Mouse (Mus musculus): ENCODE measurements around the gene Ppp1ca.
A peak's percentile ranks its signal among the peaks of the same experiment; 100 is the strongest.

The Ppp1ca gene

DNA sequence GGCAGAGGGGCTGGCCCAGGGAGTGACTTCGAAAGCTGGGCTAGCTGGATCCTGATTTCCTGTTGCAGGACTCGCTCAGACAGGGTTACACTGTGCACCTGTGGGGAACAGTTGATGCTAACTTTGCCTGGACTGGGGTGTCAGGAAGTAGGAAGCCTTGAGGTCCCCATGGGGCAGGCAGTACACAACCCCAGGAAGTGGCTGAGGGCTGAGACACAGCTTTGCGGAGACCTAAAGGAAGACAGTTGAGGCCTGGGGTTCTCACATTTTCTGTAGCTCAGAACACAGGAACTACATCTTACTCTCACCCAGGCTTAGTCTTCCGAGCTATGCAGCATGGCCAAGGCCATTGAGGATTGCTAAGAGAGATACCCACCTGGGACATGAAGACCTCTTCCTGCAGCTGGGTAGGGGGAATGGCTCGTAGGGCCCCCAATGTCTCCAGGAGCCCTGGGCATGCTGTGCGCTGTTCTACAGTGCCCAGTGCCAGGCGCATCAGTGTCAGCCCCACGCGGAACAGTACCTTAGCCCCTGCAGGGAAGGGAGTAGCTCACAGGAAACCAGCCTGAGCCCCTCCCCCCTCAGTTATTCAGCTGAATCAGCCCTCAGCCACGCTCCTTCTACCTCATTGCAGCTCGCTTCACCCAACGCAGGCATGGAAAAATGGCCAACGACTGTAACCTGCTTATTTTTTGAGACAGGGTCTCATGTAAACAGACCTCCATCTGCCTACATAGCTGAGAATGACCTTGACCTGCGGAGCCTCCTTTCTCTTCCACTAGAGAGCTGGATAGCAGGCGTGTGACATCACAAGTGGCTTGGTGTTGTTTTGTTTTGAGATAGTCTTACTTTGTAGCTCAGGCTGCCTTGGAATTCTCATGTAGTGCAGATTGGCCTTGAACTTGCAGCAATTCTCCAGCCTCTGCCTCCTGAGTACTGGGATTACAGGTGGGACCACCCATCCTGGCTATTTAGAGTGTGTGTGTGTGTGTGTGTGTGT is 6.6 kb upstream of the Ppp1ca start:
- peak; percentile 88 for DNase-seq (ENCODE audit: low read depth)

DNA sequence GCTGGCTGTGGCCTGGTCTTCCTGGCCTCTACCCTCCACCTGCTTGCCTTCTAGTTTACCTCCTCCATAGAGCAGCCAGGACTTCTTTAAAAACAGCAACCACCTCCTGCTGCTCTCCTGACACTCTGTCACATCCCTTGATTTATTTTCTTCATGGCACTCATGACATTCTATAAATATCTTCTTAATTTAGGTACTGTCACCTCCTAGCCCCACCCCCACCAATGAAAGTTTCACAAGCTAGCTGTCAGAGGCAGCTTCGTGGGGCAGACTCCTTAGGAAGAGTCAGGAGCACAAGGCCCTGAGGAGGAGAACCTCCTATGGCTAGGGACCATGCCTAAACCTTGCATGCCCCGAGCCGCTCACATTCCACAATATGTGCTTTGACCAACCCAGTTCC is 4.6 kb upstream of the Ppp1ca start:
- DNase-seq (ENCODE audit: low read depth) = no peak

DNA sequence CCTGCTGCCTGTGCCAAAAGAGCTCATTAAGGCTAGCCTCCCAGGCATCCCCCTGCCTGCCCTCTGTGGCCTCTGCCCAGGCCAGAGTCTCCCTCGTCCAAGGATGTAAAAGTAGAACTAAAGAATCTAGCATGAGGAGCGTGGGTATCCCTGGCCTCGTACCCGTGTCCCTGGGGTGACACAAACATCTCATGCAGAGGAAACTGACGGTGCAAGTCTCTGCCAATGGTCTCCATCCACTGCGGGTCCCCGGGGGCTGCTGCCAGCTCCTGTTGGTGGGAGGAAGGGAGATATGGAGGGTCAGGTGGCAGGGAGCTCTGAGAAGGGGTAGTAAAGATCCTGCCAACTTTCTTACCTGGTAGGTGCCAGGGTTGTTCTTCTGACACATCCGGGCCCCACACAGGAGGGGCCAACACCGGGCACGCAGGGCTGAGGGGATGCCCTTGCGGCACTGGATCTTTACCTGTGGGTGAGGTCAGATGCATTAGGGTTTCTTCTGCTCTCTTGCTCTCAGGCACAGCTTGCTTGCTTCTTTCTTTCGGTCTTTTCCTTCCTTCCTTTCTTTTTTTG is 2.7 kb upstream of the Ppp1ca start:
- DNase-seq (ENCODE audit: low read depth) = peak; percentile 63

DNA sequence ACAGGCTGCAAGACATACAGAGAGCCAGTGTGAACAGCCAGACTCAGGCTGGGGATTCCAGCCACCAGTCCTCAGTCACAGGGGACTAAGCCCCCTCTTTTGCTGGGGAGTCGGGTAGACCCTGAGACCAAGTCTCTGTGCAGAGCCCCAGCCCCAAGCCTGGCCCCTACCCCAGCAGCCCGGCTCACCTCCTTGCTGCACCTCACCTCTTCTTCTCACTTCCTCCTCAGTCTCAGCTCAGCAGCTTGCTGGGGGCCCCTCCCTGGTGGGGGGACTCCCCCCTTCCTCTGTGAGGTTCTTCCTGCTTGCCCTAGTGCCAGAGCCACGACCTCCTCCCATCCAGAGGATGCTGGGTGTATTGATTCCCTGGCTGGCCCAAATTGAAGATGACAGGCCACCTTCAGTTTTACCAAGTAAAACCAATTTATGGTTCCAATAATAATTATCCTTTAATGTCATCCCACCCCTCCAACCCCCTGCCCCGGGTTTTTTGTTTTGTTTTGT is 982 bp upstream of the Ppp1ca start, which contains the start of gene Tbc1d10c:
Gene Tbc1d10c (minus strand): TSS at position 454 of the 504 bp plus-strand sequence.
- peak; percentile 86 for DNase-seq (ENCODE audit: low read depth)

DNA sequence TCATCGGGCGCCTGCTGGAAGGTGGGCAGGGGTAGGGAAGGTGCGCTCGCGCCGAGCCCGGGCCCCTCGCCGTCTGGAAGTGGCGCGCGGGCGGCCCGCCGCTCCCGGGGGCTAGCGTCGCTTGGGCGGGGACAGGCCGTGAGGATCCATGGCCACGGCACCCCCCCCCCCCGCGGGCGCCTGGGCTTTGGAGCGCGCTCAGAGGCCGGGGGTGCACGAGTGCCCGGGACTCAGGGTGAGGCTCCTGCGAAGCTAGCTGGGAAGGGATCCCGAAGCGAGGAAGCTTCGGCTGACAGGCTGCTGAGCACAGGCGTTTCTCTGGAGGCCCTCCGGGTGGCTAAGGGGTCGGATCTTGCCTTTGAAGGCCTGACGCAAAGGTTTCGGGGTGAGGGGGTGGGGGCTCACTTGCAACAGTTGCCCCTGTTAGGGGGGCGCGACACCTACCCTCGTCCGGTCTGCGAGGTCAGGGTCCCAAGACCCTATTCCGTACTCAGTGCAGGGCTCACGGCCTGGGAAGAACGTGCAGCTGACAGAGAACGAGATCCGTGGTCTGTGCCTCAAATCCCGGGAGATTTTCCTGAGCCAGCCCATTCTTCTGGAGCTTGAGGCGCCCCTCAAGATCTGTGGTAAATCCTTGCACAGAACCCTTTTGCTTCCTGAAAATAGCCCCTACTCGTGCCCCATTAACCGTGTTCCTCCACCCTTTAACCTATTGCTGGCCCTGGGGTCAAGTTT is 553 bp downstream of the Ppp1ca start:
- no peak for DNase-seq (ENCODE audit: low read depth)

DNA sequence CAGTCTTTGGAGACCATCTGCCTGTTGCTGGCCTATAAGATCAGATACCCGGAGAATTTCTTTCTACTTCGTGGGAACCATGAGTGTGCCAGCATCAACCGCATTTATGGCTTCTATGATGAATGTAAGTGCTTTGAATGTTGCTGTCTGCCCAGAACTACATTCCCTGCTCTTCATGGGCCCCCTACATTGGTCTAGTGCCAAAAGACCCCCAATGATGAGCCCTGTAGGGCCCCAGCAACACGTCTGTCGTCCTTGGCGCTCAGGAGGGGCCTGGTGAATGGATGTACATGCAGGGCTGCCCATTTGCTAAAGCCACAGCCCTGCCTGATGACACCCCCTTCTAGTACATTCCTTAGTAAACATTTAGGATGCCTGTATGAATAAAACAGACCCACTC is 1.3 kb downstream of the Ppp1ca start:
- DNase-seq (ENCODE audit: low read depth) = no peak

DNA sequence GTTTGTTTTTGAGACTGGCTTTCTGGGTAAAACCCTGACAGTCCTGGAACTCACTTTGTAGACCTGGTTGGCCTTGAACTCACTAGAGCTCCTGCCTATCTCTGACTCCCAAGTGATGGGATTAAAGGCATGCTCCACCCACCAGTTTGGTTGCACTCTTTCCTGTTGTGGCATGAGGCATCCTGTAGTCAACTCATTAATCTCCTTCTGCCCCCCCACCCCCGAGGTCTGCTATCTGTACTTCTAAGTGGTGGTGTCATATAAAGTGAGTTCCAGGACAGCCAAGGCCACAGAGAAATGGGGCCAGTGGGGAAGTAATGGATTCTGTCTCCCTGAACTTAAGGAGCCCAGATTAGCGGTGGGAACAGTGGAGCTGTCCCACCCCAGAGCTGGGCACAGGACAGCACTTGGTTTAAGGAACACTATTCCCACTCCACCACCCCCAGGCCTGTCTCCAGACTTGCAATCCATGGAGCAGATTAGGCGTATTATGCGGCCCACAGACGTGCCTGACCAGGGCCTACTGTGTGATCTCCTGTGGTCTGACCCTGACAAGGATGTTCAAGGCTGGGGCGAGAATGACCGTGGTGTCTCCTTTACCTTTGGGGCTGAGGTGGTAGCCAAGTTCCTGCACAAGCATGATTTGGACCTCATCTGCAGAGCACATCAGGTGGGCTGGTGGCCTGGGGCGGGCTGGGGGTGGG is 2.3 kb downstream of the Ppp1ca start:
- peak; percentile 44 for DNase-seq (ENCODE audit: low read depth)

DNA sequence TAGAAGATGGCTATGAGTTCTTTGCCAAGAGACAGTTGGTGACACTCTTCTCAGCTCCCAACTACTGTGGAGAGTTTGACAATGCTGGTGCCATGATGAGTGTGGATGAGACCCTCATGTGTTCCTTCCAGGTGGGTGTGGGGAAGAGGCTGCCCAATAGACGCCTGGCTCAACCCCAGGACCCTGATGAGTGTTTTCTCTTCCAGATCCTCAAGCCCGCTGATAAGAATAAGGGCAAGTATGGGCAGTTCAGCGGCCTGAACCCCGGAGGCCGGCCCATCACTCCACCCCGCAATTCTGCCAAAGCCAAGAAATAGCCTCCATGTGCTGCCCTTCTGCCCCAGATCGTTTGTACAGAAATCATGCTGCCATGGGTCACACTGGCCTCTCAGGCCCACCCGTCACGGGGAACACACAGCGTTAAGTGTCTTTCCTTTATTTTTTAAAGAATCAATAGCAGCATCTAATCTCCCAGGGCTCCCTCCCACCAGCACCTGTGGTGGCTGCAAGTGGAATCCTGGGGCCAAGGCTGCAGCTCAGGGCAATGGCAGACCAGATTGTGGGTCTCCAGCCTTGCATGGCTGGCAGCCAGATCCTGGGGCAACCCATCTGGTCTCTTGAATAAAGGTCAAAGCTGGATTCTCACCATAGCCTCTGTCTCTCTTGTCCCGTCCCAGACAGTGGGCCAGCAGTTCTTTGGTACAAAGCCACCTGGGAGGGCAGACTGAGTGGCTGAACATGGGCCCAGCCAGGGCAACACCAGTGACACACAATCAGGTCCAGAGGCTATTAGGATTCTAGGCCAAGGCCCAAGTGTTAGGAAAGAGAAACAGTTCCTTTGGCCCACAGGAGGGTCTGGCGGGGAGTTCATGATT is 3.1 kb downstream of the Ppp1ca start:
- DNase-seq (ENCODE audit: low read depth) = no peak

DNA sequence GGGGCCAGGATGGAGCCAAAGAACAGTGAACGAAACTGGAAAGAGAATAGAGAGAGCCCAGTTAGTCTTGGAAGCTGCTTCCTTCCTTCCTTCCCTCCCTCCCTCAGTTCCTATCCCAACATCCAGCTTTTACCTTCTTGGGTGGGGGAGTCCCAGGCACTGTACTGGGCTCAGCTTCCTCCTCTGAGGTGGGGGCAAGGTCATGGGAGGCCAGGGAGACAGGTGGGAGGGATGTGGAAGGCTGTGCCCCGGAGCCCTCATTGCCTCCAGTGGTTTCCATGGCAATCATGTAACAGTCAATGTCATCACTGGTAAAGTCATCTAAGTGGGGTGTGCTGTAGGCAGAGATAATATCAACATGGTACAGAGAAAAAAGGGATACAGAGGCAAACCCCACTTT is 4.2 kb downstream of the Ppp1ca start:
- no peak for DNase-seq (ENCODE audit: low read depth)

DNA sequence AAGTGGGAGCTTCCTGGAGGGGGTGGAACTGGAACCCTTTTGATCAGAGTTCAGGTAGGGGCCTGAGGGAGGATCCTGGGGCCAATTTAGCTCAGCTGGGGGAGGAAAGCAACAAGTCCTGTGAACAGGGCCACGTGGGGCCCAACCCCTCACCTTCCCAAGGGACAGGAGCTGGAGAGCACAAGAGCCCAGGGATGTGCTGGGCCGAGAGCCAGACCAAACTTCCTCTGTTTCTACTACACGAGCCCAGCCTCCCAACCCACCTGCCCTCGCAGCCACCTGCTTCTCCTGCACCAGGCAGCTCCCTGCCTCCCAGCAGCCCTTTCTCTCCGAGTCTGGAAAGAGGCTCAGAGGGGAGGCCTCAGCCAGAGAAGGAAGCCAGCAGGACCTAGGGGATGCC is 4.7 kb downstream of the Ppp1ca start:
- DNase-seq (ENCODE audit: low read depth) = no peak

DNA sequence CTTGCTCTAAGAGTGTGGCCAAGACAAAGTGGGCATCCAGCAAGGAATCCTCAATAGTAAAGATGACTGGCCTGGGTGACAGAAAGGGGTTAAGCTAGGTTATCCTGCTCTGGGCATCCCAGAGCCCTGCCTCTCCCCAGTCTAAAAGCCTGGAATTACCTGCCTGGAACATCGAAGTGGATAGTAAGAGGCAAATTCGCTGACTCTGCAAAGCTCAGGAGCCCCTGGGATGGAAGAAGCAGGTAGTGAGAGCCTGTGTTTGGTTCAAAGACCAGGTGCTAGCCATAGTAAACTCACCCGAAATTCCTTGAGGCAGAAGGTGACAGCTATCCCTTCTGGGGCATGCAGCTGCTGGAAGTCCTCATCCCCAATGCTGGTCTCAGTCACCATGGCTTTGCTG is 5.3 kb downstream of the Ppp1ca start:
- no peak for DNase-seq (ENCODE audit: low read depth)

DNA sequence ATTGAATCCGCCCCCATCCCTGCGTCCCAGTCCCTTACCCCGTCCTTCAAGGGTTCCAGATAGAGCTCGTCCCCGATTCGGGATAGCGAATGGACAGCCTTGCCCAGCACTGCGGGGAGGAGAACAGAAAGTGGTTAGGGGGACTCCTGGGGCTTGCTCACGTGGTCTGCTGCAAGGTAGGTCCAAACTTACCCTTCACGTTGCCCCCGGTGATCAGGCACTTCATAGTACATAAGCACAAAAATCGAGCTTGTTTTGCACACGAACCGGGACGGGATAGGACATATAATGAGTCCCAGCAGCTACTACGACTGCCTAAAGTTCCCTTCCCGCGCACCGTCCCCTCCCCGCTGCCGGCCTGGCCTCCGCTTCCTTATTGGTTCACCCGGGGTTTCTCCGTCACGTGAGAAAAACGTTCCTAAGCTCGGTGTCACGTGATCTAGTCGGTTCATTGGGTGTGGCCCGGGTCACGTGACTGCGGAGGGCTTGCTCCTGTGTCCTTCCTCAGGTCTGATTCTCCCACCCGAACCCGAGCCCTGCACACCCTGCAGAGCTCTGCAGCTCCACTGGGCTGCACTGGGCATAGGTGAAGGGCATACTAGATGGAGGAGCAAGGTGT is 9.5 kb downstream of the Ppp1ca start, which contains the start of gene Rad9a:
Gene Rad9a (minus strand): TSS at position 372 of the 619 bp plus-strand sequence.
- DNase-seq (ENCODE audit: low read depth) = peak; percentile 94

DNA sequence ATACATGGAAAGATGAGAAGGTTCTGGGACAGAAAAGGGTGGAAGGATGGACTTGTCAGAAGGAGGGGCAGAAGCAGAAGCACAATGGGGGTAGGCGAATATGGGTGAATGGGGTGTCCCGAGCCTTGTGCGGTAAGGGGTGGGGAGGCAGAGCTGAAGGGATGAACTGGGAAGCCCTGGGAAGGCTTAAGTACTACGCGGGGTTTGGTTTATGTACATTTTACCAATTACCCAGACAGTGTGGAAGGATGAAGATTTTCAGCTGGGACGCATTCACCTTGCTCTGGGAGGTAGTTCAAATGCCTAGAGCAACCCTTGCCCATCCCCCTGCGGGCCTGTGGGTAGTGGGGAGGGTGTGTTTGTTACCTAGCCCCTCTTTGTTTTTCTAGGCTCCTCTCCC is 10.3 kb downstream of the Ppp1ca start:
- no peak for DNase-seq (ENCODE audit: low read depth)

DNA sequence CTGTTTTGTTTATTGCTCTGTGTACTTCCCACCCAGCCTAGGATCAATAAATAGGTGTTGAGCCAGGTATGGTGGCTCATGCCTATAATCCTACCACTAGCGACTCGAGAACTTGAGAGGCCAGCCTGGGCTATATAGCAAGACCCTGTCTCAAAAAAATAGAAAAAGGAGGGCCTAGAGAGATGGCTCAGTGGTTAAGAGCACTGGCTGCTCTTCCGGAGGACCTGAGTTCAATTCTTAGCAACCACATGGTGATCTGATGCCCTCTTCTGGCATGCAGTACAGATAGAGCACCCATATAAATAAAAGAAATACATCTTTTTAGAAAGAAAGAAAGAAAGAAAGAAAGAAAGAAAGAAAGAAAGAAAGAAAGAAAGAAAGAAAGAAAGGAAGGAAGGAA is 11.3 kb downstream of the Ppp1ca start:
- peak; percentile 71 for DNase-seq (ENCODE audit: low read depth)

DNA sequence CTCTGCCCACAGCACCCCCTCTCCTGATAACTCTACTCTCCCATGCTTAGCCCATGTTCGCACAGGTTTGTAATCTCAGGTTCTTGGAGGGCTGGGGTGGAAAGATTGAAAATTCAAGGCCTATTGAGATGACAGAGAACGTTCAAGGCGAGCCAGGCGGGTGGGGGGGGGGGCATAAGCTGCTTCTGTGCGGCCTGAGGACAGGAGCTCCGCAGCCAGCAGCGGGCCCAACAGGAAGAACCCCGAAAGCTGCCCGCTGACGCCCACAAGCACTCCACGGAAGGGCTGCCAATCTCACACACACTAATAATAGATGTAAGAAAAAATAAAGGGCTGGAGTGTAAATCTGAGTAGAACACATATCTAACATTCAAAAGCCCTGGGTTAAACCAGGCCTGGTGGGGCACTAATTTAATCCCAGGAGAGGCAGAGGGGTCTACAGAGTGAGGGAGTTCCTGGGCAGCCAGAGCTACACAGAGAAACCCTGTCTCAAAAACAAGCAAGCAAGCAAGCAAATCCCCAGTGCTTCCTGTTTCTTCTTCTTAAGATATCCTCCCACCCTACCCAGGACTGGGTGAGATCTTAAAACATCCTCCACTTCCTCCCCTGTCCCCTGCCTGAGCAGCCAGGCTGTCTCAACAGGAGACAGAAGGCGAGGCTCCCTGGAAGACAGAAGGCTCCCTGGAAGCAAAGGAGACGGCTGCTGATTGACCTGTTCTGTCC is 11.9 kb downstream of the Ppp1ca start:
- DNase-seq (ENCODE audit: low read depth) = peak; percentile 76

DNA sequence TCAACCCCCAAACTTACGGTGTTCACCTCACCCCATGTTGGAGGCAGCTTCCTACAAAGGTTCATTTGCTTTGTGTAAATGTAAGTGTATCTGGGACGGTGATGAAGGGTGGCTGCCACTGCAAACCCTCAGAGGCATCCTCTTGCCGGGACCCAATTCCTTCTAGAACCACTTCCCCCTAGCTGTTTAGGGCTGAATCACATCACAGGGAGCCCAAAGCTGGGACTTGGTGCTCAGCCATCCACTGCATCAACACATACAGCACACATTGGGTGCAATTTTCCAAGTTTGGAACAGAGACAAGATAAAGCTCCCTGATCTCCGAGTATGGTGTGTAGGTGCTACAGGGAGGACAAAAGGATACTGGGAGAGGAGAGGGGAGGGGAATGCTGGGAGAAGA is 13.0 kb downstream of the Ppp1ca start:
- DNase-seq (ENCODE audit: low read depth) = peak; percentile 63

DNA sequence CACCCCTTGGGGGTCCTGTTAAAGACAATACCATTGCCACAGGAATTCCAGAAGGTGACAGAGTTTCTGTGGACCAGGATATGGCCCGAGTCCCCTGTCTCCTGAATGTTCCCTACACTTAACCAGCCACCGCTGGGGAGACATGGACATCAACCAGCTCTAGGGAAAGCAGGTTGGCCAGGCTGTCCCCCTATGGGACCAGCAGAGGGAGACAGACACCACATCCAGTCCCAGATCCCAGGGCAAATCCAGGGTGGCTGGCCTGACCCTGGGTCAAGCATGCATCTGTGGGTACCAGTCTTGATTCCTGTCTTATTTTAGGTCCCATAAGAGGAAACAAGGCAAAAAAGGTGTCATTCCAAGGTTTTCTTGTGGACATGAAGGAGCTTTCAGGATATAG is 15.1 kb downstream of the Ppp1ca start:
- DNase-seq (ENCODE audit: low read depth) = peak; percentile 79

DNA sequence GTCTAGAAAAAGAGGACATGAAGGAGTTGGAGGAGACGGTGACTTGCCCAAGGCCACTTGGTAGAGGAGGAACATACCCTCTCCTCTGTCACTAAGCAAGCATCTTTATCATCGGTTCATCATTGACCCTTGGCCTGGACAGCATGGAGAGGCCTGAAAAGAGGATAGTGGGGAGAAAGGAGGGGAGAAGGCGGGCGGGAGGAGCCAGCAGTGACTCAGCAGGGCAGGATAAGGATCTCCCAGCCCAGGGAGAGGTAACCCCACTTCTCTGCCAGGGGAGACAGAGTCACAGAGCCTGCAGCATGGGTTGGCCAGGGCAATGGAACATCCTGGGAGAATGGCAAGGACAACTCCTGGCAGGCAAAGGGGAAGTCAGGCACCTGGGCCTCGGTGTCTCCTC is 16.7 kb downstream of the Ppp1ca start:
- DNase-seq (ENCODE audit: low read depth) = no peak

DNA sequence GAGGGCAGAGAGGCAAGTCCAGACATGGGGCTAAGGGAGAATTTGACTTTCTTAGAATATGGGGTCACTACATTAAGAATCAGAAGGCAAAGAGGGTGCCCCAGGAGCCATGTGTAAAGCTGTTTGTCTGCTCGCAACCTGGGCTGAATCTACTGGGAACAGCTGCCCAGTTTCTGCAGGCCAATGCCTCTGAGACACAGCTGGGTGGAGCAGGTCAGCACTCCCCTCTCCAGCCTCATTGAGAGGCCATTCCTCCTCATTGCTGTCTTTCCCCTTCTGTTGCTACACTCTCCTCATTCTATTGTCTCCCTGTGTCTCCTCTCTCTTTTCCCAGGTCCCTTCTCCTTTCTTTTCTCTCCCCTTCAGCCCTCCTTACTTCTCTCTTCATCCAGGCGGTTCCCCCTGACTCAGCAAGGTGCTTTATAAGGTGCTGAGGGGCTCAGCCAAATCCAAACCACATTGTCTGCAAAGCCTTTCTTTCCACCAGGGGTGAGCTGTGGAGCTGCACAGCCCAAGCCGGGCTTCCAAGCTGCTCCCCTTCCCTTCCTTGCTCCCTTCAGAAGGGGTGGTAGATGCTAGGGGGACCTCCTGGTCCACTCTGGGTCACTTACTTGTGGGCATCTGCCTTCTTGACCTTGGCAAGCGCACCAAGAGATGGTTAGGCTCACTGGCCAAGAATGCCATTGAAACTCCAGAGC is 20.2 kb downstream of the Ppp1ca start:
- DNase-seq (ENCODE audit: low read depth) = no peak
